Mouse (Mus musculus): ENCODE data around the gene Rbms1. TPM values are rescaled to one million over a fixed set of nuclear protein-coding genes. Genes with fewer than 3 reads are reported as not detected.

Rbms1 gene
- total RNA-seq, 2 experiments from 2014 or later = 36.7 to 51.8 TPM

DNA sequence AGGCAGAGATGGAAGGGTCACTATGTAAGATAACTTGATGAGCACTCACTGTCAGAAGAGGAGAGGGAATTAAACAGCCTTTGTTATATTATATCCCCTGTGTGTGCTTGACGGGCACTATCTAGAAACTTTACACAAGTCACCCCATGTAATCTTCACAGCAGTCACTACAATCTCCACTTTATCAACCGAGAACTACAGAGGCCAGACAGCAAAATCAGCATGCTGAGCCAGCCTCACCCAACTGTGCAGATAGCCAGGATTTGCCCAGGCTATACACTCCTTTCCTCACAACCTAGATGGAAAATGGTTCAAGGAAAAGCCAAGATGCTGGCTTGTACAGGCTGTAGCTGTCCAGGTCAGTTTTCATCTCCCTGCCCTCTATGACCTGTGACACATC is 146.7 kb downstream of the Rbms1 start:
- DNase-seq = no peak
- intact Hi-C loops (cut with DNase I) = no loop called here

DNA sequence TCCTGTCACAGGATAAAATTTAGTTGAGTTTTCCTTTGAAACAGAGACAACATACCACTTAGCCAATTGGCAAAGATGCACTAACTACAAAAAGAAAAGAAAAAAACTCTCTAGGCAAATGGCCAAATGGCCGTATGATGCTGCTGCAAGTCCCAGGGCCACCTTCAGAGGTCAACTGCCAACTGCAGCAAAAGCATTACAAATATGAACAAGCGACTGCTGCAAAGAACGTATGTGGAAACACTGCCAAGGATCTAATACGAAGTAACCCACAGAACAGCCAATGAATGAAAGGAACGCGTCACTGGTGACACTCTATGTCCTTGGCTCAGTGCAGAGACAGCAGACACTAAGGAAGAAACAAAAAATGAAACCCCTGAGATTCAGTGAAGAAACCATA is 148.2 kb downstream of the Rbms1 start:
- intact Hi-C loops (cut with DNase I) = no loop called here
- no peak for DNase-seq

DNA sequence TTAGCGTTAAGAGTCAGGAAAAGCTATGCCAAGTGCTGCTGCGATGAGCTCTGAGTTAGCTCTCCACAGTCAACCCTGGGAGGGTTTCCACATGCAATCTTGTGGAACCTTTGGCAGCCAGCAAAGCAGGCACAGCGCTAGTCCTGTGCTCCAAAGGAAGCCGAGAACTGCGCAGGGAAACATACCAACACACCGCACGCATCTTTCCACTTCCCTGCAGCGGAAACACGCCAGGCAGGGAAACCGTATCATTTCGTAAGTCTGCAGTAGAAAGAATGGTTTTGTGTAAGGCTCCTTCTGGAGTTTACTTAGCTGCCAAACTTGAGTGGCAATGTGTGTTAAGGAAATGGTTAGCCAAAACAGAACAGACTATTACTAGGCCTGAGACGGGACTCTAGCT is 150.0 kb downstream of the Rbms1 start:
- DNase-seq = no peak
- intact Hi-C loops (cut with DNase I) = no loop called here

DNA sequence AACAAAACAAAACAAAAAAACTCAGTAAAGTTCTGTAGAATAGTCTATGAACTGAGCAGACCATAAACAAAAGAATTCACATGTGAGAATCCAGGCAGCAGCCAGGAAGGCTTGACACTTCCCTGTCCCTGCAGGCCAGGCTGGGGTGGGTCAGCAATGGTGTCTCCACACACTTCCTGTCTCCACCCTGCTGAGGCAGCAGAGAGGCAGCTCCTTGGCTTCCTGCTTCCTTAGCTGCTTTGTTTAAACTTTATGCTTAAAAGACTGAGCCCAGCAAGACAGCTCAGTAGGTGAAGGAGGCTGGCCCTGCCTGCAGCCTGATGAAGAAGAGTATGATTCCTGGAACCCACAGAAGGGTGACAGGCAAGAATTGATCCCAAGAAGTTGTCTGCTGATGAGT is 152.4 kb downstream of the Rbms1 start:
- DNase-seq = no peak
- intact Hi-C loops (cut with DNase I) = no loop called here

DNA sequence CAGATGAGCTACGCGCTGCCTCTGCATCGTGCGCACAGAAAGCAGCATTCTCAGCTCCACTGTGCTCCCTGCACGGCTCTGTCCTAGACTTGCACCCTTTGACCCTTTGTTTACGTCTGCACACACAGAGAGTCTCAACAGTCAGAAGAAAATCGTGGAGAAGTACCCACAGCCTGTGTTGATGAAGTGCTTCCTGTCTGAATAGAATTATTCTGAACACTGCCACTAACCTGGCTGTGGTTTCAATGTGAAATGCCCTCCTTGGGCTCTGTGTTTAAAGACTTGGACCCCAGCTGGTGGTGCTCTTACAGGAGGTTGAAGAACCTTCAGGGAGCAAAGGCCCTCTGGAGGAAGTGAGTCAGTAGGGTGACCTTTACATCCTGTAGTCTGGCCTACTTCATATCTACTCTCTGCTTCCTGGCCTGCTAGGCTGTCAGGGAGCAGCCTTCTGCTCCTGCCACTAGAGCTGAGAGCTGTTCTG is 153.5 kb downstream of the Rbms1 start:
- intact Hi-C loops (cut with DNase I) = no loop called here
- DNase-seq = no peak

DNA sequence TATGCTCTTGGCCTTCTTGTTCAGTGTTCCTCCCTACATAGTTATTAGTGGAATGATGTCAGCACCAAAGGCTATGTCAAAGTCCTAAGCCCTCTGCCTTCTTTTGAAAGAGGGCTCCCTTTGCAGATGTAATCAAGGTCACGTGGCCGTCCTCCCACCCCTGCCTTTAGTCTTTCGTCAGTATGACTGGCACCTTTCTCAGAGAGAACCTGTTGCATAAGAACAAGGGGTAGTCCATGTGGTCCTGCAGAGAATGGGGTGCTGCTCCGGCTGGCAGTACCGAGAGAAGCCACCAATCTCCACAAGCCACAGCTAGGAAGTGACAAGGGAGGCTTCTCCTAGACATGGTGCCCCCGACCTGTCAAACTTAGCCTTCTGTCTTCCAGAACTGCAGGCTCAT is 154.2 kb downstream of the Rbms1 start:
- DNase-seq = no peak
- intact Hi-C loops (cut with DNase I) = no loop called here

DNA sequence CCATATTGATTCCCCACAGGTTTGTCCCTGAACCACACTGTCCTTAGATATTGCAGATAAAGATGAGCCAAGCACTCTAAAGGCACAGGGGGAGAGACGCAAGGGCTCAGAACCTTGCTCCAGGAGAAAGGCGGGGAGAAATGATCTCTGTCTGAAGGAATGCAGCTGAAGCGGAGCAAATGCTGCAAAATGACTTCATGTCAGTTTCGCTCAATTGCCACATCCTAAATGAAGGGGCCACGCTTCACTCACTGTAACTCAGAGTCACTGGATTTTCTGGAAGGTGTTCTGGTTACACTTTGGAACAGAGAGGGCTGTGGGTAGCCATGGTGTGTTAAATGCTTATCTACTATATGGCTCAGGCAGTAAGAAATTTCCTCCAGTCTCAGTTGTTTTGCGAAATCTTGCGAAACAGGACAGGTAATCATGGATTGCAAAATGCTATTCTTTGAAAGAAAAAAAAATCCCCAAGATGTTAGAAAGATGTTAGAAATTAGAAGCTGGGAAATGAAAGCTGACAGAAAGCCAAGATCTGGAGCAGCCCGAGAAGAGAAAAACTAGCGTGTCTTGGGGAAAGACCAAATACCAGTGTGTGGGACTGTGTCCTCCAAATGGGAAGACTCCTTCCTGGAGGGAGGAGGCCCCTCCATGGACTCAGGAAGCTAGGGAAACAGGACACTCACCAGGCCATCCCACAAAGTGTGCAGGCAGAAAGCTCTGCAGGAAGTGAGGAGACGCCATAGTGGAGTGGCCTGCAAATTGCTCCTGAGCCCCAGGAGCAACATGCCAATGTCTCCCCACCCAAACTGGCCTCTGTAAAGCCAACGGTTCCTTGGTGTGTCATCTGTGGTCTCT is 155.4 kb downstream of the Rbms1 start:
- intact Hi-C loops (cut with DNase I) = no loop called here

DNA sequence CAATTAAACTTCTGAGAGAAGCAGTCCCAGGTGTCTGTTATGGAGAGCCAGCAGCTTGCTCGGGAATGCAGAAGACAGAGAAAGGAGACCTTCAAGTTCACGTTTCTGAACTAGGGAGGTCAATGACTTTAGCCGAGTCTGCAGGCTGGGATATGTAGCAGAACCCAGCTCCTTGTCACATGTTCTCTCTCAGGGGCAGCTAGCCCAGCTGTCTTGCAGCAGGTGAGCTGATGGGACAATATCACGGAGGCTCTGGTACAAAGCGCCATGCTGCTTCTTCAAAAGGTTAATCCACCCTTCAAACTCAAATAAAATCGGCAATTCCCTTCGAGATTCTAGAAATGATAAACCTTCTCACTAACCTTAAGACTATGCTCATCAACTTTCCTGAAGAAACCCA is 158.2 kb downstream of the Rbms1 start:
- no peak for DNase-seq
- intact Hi-C loops (cut with DNase I) = loop anchor here (5.0 kb wide), 1 partner anchor 598 kb away; no protein-coding TSS in a partner anchor

More for the DNA sequence above, 155.4 kb downstream of the Rbms1 start:
- no peak for DNase-seq

DNA sequence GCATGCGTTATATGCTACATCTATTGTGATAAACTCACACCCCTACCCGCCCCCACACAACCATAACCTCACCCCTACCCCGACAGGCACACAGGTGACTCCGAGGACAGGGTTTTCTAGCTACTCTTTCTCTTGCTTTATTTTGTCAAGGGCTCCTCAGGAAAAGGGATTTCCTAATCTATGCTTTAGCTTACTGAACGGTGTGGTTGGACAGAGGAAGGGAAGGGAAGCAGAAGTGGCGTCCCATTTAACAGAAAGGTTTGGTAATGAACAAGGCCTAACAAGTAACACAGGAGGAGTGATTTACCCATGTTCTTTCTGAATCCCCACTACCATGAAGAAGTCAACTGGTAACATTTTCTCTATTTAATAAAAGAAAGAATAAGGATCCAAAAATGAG is 159.6 kb downstream of the Rbms1 start:
- no peak for DNase-seq
- intact Hi-C loops (cut with DNase I) = loop anchor here (5.0 kb wide), 1 partner anchor 599 kb away; no protein-coding TSS in a partner anchor

DNA sequence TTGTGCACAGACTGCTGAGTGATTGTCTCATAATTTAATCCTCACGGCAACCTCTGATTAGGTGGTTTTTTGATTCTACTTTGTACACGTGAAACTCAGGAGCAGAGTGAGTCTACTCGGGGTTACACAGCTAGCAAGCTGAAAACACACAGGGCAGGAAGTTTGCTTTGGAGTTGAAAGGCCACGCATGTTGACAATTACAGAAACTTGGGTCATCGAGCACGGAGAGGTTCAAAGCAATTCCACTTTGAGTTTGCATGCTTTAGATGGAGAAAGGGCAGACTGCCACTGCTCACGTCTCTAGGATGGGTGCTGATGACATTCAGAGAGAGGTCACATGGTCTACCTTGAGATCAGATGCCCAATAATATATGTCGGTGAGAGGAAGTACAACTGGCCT is 160.2 kb downstream of the Rbms1 start:
- no peak for DNase-seq
- intact Hi-C loops (cut with DNase I) = loop anchor here (5.0 kb wide), 1 partner anchor 599 kb away; no protein-coding TSS in a partner anchor

DNA sequence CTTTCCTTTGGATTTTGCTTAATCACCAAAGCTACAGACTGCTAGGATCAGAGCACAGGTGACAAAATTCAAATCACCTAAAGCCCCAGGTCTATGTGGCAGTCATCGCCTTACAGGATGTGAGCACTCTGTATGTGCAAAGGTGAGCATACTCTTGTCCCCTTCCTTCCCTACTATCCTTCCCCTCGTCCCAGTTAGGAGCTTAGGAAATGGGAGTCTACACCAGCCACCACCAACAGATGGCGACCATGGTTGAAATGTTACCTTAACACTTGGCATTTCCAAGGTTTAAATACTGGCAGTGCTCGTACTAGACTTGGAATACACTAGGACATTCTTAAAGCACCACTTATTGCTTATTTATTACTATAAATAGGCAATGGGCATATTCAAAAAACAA is 160.8 kb downstream of the Rbms1 start:
- DNase-seq = peak; percentile 48
- intact Hi-C loops (cut with DNase I) = loop anchor here (5.0 kb wide), 1 partner anchor 600 kb away; no protein-coding TSS in a partner anchor

DNA sequence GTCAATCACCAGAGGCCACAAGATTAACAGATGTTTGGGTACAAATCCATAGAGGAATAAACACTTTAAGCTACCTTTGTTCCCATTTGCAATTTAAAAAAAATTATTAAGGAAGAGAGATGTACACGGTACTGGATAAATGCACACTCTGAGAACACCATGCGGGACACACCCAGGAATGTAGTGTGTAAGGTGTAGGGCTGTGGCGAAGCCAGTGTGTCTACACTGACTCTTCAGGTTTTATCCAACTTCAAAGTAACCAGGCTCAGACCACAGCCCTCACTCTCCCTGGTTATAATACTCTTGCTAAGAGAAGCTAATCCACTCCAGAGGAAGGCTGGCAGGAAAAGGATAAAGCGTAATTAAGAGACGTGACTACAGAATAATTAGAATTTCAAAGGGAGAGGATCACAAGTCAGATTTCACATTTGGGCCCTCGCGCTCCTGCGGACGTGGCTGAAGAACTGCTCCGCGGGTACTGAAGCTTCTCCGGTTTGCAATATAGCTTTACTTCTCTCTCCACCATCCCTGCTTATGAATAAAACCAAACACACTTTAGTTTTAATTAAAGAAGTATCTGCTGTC is 161.3 kb downstream of the Rbms1 start:
- intact Hi-C loops (cut with DNase I) = loop anchor here (5.0 kb wide), 1 partner anchor 601 kb away; no protein-coding TSS in a partner anchor
- DNase-seq = no peak

DNA sequence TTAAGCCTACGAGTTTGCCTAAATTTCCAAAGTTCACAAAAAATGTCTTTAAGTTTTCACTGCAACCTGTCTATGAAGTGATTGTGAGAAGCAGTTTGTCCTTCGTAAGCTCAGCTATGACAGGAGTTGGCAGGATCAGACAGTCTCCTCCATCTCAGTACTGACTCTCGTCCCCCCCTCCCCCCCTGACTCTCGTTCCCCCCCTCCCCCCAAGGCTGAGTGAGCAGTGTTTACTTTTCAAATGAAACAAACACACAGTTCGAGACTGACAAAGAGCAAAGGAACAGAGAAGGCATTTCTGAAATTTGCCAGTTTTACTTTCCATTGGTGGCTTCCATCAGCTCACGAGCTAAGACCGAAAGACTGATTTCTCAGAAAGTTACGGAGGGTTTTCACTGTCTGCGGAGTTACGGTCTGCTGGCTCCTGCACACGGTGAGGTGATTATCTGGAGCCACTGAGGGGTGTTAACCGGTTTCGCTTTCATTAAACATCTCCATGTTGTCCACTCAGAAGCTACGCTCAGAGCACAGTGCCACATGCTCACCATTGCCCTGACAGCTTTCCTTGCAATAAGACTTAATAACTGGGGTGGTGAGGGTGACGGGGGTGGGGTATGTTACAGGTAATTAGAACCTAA is 162.0 kb downstream of the Rbms1 start:
- no peak for DNase-seq
- intact Hi-C loops (cut with DNase I) = loop anchor here (5.0 kb wide), 1 partner anchor 601 kb away; no protein-coding TSS in a partner anchor

DNA sequence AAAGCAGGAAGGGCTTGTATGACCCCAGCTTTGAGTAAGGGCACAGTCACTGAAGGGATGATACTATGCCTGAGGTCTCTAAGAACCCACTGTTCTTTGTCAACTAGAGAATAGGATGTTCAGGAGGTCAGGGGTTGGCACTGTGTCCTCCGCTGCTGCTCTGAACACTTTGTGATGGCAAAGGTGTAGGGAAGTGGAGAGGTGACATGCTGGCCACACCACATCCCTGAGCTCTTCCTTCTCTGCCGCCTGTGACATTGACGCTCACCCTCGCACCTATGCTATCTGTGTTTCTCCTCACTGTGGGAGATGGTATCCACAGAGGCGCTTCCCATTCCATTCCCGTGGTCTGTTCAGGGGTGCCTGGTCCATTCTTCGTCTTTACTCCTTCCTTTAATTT is 163.2 kb downstream of the Rbms1 start:
- DNase-seq = no peak
- intact Hi-C loops (cut with DNase I) = loop anchor here (5.0 kb wide), 1 partner anchor 602 kb away; no protein-coding TSS in a partner anchor

DNA sequence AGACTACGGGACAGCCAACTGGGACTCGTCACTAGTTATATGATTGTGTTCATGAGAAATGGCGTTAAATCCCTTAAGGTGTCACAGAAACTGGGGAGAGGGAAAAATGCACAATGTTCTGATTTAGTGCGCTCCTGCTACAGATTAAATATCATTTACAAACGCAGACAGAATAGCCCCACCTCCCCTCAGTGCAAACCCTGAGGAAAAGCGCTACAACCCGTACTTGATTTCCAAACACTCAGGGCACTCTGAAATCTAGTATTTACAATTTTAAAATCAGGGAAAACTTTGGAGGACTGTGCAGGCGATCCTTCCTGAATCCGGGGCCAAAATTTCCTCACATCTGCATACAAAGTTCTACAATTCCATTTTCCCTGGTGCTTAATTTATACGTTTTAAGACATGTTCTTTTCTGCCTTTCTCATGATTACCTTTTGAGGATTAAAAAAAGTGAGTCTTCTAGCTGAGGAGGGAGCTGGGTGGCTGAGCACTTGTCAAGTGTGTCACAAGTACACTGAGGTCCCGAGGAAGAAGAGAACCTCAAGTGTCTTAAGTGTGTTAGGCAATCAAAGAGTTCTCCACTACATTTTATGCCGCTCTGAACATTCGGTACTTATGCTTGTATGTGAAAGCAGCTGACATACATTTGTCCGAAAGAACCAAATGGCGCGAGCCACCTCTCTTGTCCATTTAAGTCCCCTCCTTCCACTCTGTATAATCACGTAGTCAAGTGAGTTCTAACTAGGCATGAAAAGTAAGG is 164.0 kb downstream of the Rbms1 start:
- intact Hi-C loops (cut with DNase I) = no loop called here
- DNase-seq = no peak

DNA sequence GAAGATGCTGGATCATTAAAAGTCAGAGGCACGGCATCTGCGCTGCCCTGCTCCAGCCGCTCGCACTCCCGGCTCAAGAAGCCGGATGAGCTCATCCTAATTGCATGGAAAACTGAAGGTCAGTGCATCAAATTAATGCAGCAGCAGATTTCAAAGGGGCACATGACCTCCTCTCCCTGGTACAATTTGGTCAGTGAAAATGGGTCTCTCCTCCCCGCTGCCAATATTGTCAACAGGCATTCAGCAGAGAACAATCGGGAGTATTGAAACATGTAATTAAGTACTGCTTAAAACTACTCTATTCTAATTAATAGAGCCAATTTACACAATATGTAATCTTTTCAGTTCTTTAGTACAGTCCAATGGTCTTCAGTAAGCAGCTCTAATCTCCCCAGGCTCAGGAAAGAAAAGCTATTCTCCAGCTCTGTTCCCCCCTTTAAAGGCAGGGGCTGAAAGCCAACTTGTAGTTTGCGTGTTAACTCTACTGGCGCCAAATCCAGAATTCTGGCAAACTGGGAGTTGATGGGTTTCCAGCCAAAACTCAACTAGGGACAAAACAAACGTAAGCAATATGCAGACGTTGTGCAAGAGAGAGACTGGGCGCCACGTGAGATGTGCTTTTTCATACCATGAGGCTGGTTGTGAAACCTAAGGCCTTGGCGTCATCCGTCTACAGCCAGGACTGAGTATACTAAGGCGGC is 165.9 kb downstream of the Rbms1 start:
- DNase-seq = peak; percentile 34
- intact Hi-C loops (cut with DNase I) = no loop called here

DNA sequence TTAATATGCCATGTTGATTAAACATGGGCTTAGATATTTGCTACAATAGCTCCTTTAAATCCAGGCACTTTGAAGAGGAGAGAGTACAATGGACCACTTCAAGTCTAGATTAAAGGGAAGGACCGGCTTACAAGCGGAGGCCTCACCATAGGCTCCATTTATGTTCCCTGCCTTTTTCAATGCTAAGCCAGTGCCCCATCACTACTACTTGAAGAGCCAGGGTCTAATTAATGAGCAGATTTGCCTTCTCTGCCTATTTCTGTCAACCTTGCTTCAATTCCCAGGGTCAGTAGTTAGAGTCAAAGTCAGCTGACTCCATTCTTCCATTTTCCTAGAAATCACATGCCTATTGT is 166.4 kb downstream of the Rbms1 start:
- intact Hi-C loops (cut with DNase I) = no loop called here
- no peak for DNase-seq

DNA sequence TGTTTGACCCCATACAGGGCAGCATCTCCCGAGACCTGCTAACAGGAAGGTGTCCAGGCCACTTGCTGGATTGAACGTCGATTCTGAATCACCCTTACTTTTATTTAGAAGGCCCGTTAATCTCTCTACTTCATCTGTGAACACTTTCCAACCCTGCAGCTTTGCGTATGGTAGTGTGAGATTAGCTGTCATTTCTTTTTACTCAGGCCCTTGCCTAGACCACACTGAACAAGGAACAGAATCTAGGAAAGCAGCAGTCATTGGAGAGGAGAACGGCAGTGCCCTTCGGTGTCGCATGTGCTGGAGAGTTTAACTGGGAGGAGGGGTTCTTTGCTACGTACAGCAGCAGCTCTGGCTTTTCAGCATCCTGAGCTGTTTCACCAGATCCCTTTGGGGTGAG is 167.1 kb downstream of the Rbms1 start:
- DNase-seq = no peak
- intact Hi-C loops (cut with DNase I) = no loop called here

DNA sequence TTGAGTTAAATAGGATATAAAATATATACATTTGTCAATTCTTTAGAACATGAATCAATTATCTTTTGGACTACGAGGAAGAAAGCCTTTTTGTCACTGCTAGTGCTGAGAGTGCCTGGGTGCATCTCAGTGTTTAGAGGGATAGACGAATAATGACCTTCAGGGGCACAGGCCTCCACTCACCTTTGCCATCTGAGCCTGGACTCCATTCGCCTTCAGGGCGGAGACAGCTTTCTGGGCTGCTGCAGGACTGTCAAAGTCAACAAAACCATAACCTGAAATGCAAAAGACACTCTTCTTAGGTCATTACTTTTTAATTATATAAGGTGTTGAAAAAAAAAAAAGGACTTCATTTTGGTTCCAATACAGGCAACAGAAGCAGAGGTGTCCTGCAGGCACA is 170.5 kb downstream of the Rbms1 start:
- intact Hi-C loops (cut with DNase I) = no loop called here
- no peak for DNase-seq

DNA sequence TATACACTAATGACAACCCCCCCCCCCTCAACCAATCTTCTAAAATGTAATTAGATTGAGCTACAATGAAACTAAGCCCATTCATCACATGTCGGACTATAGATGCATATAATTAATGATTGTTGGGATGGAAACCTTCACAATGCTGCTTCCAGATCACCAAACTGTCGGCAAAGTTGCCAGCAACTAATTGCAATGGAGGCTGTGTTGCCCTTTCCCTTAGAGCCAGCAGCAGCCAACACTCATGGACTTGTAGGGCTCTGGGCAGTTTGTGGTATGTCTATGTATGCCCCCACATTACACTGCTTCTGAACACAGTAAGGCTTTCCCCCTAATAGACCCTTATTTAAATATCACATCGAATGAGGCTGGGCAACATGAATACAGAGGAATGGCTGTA is 173.9 kb downstream of the Rbms1 start:
- intact Hi-C loops (cut with DNase I) = no loop called here

More for the DNA sequence above, 173.9 kb downstream of the Rbms1 start:
- DNase-seq = no peak

Data from left cerebral cortex, postnatal 4 days (tissue).